Mouse (Mus musculus) brain, embryonic 14.5 days (tissue): ENCODE measurements at regions not wholly inside any gene's neighbourhood (a gene's known extent, or its start where the extent isn't known, plus 50 kb on each side); places are given as distances from the start of the nearest gene placed in this dataset.

ENCODE experiments used
- CTCF ChIP-seq: fragments of 200-500 bp; IDR thresholded peaks from 2 replicates; pipeline ENCODE4 v1.5.1; 2012; ENCODE audit warnings: inconsistent platforms, mild to moderate bottlenecking, moderate library complexity, borderline replicate concordance; ENCODE audit not compliant: insufficient read depth, insufficient read length; ENCODE audit errors: extremely low read depth
- POLR2A ChIP-seq: fragments of 200-500 bp; IDR thresholded peaks from 2 replicates; pipeline ENCODE4 v1.6.1; 2012; ENCODE audit warnings: mild to moderate bottlenecking, inconsistent platforms, borderline replicate concordance; ENCODE audit not compliant: poor library complexity, insufficient read depth, insufficient read length, severe bottlenecking; ENCODE audit errors: extremely low read depth

- TF ChIP-seq CTCF (no peak), POLR2A (no peak)
These were observed 66.8 kb upstream of the Flt1 start for GRCm38 (mm10) chr5:147792638-147793037.
